ENCODE assay signal across 14 mouse cellular contexts in the genomic region with DNA sequence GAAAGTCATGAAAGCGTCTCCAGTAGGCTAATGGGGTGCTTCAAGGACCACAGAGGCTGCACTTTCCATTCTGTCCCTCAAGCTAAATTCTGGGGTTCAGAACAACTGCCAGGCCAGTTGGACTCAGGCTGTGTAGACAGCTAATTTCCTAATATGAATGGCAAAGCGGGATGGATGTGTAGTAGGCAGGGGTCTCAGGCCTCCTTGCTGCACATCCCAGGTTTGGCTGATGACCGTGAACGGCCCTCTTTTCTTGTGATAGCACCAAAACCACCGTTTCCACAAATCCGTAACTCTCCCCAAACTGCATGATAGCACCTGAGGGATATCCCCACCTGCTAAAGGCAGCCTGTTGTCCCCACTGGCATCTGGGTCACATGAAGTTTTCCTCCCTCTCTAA. TPM values are rescaled to one million over a fixed set of nuclear protein-coding genes. Genes with fewer than 3 reads are reported as not detected.
DNase-seq lines count a peak whose midpoint lies in the region; ATAC-seq and TF ChIP-seq lines count a peak whose summit lies in the region.
"Had no signal": no experiment of that assay in that cellular context is flagged by ENCODE, and none has a peak within 500 bp of the region (broad histone marks: within the 10 kb centered on the region; RNA-seq: fewer than 3 reads in every experiment).

No protein-coding gene starts in this region.

- H3K27me3 ChIP-seq in heart, embryonic 13.5 days (replicated peaks) = peaks cover 26% of the 10 kb centered on the region
- no peaks in the 10 kb centered on the region for H3K27me3 ChIP-seq in testis, adult 2 months (ENCODE audit: control insufficient read depth, insufficient read depth, low read length)
- peaks cover 17% of the 10 kb centered on the region; the same call in 1 of the 2 replicates for H3K27me3 ChIP-seq in midbrain, embryonic 11.5 days (ENCODE audit: control insufficient read depth, insufficient read depth, low read length)
- peaks cover 25% of the 10 kb centered on the region for H3K27me3 ChIP-seq in heart, embryonic 10.5 days (ENCODE audit: insufficient read depth, poor library complexity, severe bottlenecking)
- H3K27me3 ChIP-seq in heart, embryonic 12.5 days (replicated peaks) = peaks cover 21% of the 10 kb centered on the region

- H3K4me3 ChIP-seq in heart, embryonic 13.5 days = no peak overlapping the region
- H3K4me3 ChIP-seq in testis, adult 2 months (ENCODE audit: control insufficient read depth, low read depth, low read length) = peak overlapping the region; percentile 80
- no peak overlapping the region for H3K4me3 ChIP-seq in midbrain, embryonic 11.5 days (ENCODE audit: low read depth, low read length)
- H3K4me3 ChIP-seq in heart, embryonic 10.5 days = no peak overlapping the region
- no peak overlapping the region for H3K4me3 ChIP-seq in heart, embryonic 12.5 days
- H3K4me3 ChIP-seq: limb, embryonic 13.5 days had no signal

- H3K9me3 ChIP-seq in heart, embryonic 13.5 days = peaks cover 9% of the 10 kb centered on the region; the same call in 1 of the 2 replicates
- H3K9me3 ChIP-seq in midbrain, embryonic 11.5 days (ENCODE audit: control insufficient read depth, low read length) = no peaks in the 10 kb centered on the region
- 0 out of 2 replicates have a peak, but pooled peaks cover 4% of the 10 kb centered on the region for H3K9me3 ChIP-seq in heart, embryonic 10.5 days
- H3K9me3 ChIP-seq in heart, embryonic 12.5 days (replicated peaks) = peaks cover 6% of the 10 kb centered on the region

- peak overlapping the region; percentile 85; the same call in 1 of the 2 replicates for H3K4me2 ChIP-seq in heart, embryonic 13.5 days
- H3K4me2 ChIP-seq in midbrain, embryonic 11.5 days = no peak overlapping the region
- H3K4me2 ChIP-seq in heart, embryonic 12.5 days = no peak overlapping the region

- 85% methylated on average over 6 of the region's 6 CpGs for WGBS in heart, embryonic 13.5 days
- 86% methylated on average over 6 of the region's 6 CpGs for WGBS in midbrain, embryonic 11.5 days
- WGBS in heart, embryonic 10.5 days = 80% methylated on average over 6 of the region's 6 CpGs
- 83% methylated on average over 6 of the region's 6 CpGs for WGBS in heart, embryonic 12.5 days

- intact Hi-C loops in heart, postnatal 10 days (cut with DNase I) = no loop called here

- no peak for ATAC-seq in heart, embryonic 13.5 days (ENCODE audit: extremely low read depth, insufficient number of reproducible peaks, low FRiP score, low TSS enrichment)
- ATAC-seq in midbrain, embryonic 11.5 days (ENCODE audit: low FRiP score) = no peak
- ATAC-seq in heart, embryonic 12.5 days (ENCODE audit: insufficient number of reproducible peaks, low FRiP score) = no peak

- no peak overlapping the region for H3K9ac ChIP-seq in heart, embryonic 13.5 days
- H3K9ac ChIP-seq in midbrain, embryonic 11.5 days (ENCODE audit: low read length) = no peak overlapping the region
- H3K9ac ChIP-seq in heart, embryonic 12.5 days = no peak overlapping the region
- H3K9ac ChIP-seq: limb, embryonic 13.5 days had no signal

- no peak for DNase-seq in heart, postnatal 10 days
- no peak for DNase-seq in testis, postnatal 10 days (ENCODE audit: low spot score)
- DNase-seq in midbrain, embryonic 11.5 days (ENCODE audit: low spot score, missing footprints) = peak; percentile 80
- DNase-seq in urinary bladder, postnatal 10 days (ENCODE audit: low spot score) = no peak
- no peak for DNase-seq in heart, embryonic 10.5 days (ENCODE audit: low spot score)
- DNase-seq: adrenal gland, postnatal 14 days; cerebellum, adult 11-12 months; kidney, adult 18-20 months; layer of hippocampus, adult 9-11 months; lung, postnatal 4 days had no signal

- H3K4me1 ChIP-seq in heart, embryonic 13.5 days = peaks cover 37% of the 10 kb centered on the region
- H3K4me1 ChIP-seq in testis, adult 2 months (ENCODE audit: control insufficient read depth, insufficient read depth, low read length) = peaks cover 12% of the 10 kb centered on the region
- peaks cover 30% of the 10 kb centered on the region for H3K4me1 ChIP-seq in midbrain, embryonic 11.5 days (ENCODE audit: control insufficient read depth, insufficient read depth, low read length)
- peaks cover 31% of the 10 kb centered on the region for H3K4me1 ChIP-seq in heart, embryonic 10.5 days
- H3K4me1 ChIP-seq in heart, embryonic 12.5 days (replicated peaks) = peaks cover 35% of the 10 kb centered on the region

- no peak for TF ChIP-seq POLR2A in testis, adult 2 months (IDR thresholded peaks at IDR 0.05; ENCODE audit: control insufficient read depth, low read depth, low read length)

- no peak for TF ChIP-seq CTCF in testis, adult 2 months (IDR thresholded peaks at IDR 0.05; ENCODE audit: control insufficient read depth, insufficient read depth, insufficient replicate concordance, low read depth, low read length)

- no peak overlapping the region for H3K27ac ChIP-seq in heart, embryonic 13.5 days (replicated peaks)
- peak overlapping the region; percentile 10; the same call in 1 of the 2 replicates for H3K27ac ChIP-seq in testis, adult 2 months (ENCODE audit: control insufficient read depth, insufficient read depth, low read depth, low read length)
- no peak overlapping the region for H3K27ac ChIP-seq in midbrain, embryonic 11.5 days (ENCODE audit: low read depth, low read length)
- H3K27ac ChIP-seq in heart, embryonic 10.5 days = no peak overlapping the region
- no peak overlapping the region for H3K27ac ChIP-seq in heart, embryonic 12.5 days (ENCODE audit: poor library complexity, severe bottlenecking)
- H3K27ac ChIP-seq: limb, embryonic 13.5 days had no signal

- H3K36me3 ChIP-seq in heart, embryonic 13.5 days = peaks cover 16% of the 10 kb centered on the region
- H3K36me3 ChIP-seq in testis, adult 2 months (ENCODE audit: control insufficient read depth, insufficient read depth, low read length) = no peaks in the 10 kb centered on the region
- no peaks in the 10 kb centered on the region for H3K36me3 ChIP-seq in midbrain, embryonic 11.5 days (ENCODE audit: control insufficient read depth, insufficient read depth, low read length)
- H3K36me3 ChIP-seq in heart, embryonic 10.5 days = peaks cover 12% of the 10 kb centered on the region; the same call in 1 of the 2 replicates
- peaks cover 20% of the 10 kb centered on the region for H3K36me3 ChIP-seq in heart, embryonic 12.5 days

RNA-seq across cellular contexts. Expression of a gene that starts 4.1 kb away (rescaled TPM):
- polyA plus RNA-seq in heart, embryonic 13.5 days (2015; fragmentation: Nextera tagmentation; extraction: Ambion mirVana) = 26.4 and 28.5 TPM in 2 replicates
- 10 to 100 TPM; 33.2 to 36.7 TPM for total RNA-seq in heart, postnatal 10 days (2021)
- polyA plus RNA-seq in testis, adult 2 months (2012; rRNA removed) = 6.4 and 6.5 TPM in 2 replicates
- 57.8 and 61.8 TPM in 2 replicates for polyA plus RNA-seq in midbrain, embryonic 11.5 days (2014; fragmentation: Nextera tagmentation; extraction: Ambion mirVana)
- 15.5 and 15.9 TPM in 2 replicates for polyA plus RNA-seq in heart, embryonic 10.5 days (2016; fragmentation: Nextera tagmentation; extraction: Ambion mirVana)
- 26.5 and 28.4 TPM in 2 replicates for polyA plus RNA-seq in heart, embryonic 12.5 days (2016; fragmentation: Nextera tagmentation; extraction: Ambion mirVana)

RNA-seq across cellular contexts. Expression of a gene that starts 4.1 kb away (rescaled TPM):
- polyA plus RNA-seq in heart, embryonic 13.5 days (2015; fragmentation: Nextera tagmentation; extraction: Ambion mirVana) = 0.43 and 0.76 TPM in 2 replicates
- total RNA-seq in heart, postnatal 10 days (2021) = under 1 TPM; 0.12 to 0.22 TPM
- 166 and 167 TPM in 2 replicates for polyA plus RNA-seq in testis, adult 2 months (2012; rRNA removed)
- polyA plus RNA-seq in midbrain, embryonic 11.5 days (2014; fragmentation: Nextera tagmentation; extraction: Ambion mirVana) = 0.45 and 0.62 TPM in 2 replicates
- 0.75 and 0.79 TPM in 2 replicates for polyA plus RNA-seq in heart, embryonic 10.5 days (2016; fragmentation: Nextera tagmentation; extraction: Ambion mirVana)
- 1.1 and 1.5 TPM in 2 replicates for polyA plus RNA-seq in heart, embryonic 12.5 days (2016; fragmentation: Nextera tagmentation; extraction: Ambion mirVana)

RNA-seq across cellular contexts. Expression of a gene that starts 9.8 kb away (rescaled TPM):
- polyA plus RNA-seq in heart, embryonic 13.5 days (2015; fragmentation: Nextera tagmentation; extraction: Ambion mirVana) = 14.4 and 14.9 TPM in 2 replicates
- 10 to 100 TPM; 11.0 to 13.0 TPM for total RNA-seq in heart, postnatal 10 days (2021)
- polyA plus RNA-seq in testis, adult 2 months (2012; rRNA removed) = 8.7 and 8.9 TPM in 2 replicates
- 99.9 and 101 TPM in 2 replicates for polyA plus RNA-seq in midbrain, embryonic 11.5 days (2014; fragmentation: Nextera tagmentation; extraction: Ambion mirVana)
- polyA plus RNA-seq in heart, embryonic 10.5 days (2016; fragmentation: Nextera tagmentation; extraction: Ambion mirVana) = 4.8 and 9.8 TPM in 2 replicates
- polyA plus RNA-seq in heart, embryonic 12.5 days (2016; fragmentation: Nextera tagmentation; extraction: Ambion mirVana) = 8.5 and 11.6 TPM in 2 replicates

RNA-seq across cellular contexts. Expression of a gene that starts 19.4 kb away (rescaled TPM):
- 25.6 and 28.2 TPM in 2 replicates for polyA plus RNA-seq in heart, embryonic 13.5 days (2015; fragmentation: Nextera tagmentation; extraction: Ambion mirVana)
- 10 to 100 TPM; 19.9 to 20.8 TPM for total RNA-seq in heart, postnatal 10 days (2021)
- polyA plus RNA-seq in testis, adult 2 months (2012; rRNA removed) = 44.1 and 48.9 TPM in 2 replicates
- 17.6 and 18.5 TPM in 2 replicates for polyA plus RNA-seq in midbrain, embryonic 11.5 days (2014; fragmentation: Nextera tagmentation; extraction: Ambion mirVana)
- 24.0 and 31.4 TPM in 2 replicates for polyA plus RNA-seq in heart, embryonic 10.5 days (2016; fragmentation: Nextera tagmentation; extraction: Ambion mirVana)
- polyA plus RNA-seq in heart, embryonic 12.5 days (2016; fragmentation: Nextera tagmentation; extraction: Ambion mirVana) = 27.6 and 30.8 TPM in 2 replicates

RNA-seq across cellular contexts. Expression of a gene that starts 19.8 kb away (rescaled TPM):
- polyA plus RNA-seq in heart, embryonic 13.5 days (2015; fragmentation: Nextera tagmentation; extraction: Ambion mirVana) = 151 and 166 TPM in 2 replicates
- 100 to 1,000 TPM; 162 to 173 TPM for total RNA-seq in heart, postnatal 10 days (2021)
- polyA plus RNA-seq in testis, adult 2 months (2012; rRNA removed) = 215 and 247 TPM in 2 replicates
- 354 and 381 TPM in 2 replicates for polyA plus RNA-seq in midbrain, embryonic 11.5 days (2014; fragmentation: Nextera tagmentation; extraction: Ambion mirVana)
- polyA plus RNA-seq in heart, embryonic 10.5 days (2016; fragmentation: Nextera tagmentation; extraction: Ambion mirVana) = 169 and 213 TPM in 2 replicates
- polyA plus RNA-seq in heart, embryonic 12.5 days (2016; fragmentation: Nextera tagmentation; extraction: Ambion mirVana) = 208 and 213 TPM in 2 replicates

Comparison
In these comparisons a context has a peak if more than half of its experiments do, and no peak if none do; other contexts are left out.
1. RNA of a gene that starts 4.1 kb away (polyA plus RNA-seq): 166 to 167 TPM in testis, adult 2 months; 1.1 to 1.5 TPM in heart, embryonic 12.5 days, 0.43 to 0.76 TPM in heart, embryonic 13.5 days, 0.75 to 0.79 TPM in heart, embryonic 10.5 days and 0.45 to 0.62 TPM in midbrain, embryonic 11.5 days; every median in the first group is over 10 times any median in the second.